Mouse (Mus musculus) liver, adult 10 weeks (tissue): ENCODE data around the gene Foxp4. TPM values are rescaled to one million over a fixed set of nuclear protein-coding genes. Genes with fewer than 3 reads are reported as not detected.

Source experiments
- polyA plus RNA-seq: library from polyadenylated mRNA; stranded (reverse); fragments of 350-450 nt; fragmentation: Illumina TruSeq; extraction: RNeasy Lipid Tissue Mini Kit (QIAGEN cat#74804); gene quantifications from one replicate; pipeline ENCODE4 v1.2.3, GENCODE M21; 2014; ENCODE audit warnings: low read depth, low replicate concordance

Gene Foxp4
- polyA plus RNA-seq, result 0.40 TPM

DNA sequence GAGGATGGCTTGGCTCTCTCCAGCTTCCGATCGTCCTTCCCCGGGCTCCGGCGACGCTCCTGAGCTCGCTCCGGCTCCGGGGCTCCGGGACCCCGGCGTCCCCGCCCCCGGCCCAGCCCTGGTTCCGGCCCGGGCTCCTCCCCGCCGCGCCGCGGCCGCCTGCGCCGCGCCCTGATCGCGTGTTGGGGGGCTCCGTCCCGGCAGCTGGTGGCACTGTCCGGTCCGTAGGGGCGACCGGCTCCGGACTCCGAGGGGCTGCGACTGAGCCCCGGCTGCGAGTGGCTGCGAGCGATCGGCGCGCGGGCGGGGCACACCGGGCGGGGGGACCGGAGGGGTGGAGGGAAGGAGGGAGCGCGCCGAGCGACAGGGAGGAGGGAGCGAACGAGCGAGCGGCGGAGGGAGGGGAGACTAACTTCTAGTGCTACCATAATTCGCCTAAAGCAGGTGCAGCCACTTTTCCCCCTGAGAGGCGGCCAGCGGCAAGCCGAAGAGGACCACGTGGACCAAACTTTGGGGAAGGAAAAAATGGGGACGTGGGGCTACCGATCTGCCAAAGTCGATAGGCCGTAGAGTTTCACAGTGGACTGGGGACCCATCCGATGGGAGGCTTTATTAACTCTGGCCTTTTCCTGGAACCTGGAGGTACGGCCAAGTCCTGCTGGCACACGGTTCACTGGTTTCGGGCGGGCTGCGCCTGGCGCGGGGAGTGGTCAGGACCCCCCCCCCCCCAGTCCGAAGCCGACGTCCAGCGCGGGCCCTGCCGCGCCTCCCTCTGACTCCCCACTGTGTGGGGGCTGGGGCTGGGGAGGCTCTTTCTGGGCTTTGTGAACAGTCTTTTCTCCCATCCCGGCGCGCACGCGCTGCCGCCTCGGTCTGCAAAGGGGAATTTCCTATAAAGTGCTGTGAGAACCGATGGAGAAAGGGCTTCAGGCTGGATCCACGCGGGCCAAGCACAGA, at the start of gene Foxp4:
Foxp4 (minus strand) TSS at position 263 of the 957 bp plus-strand sequence.

DNA sequence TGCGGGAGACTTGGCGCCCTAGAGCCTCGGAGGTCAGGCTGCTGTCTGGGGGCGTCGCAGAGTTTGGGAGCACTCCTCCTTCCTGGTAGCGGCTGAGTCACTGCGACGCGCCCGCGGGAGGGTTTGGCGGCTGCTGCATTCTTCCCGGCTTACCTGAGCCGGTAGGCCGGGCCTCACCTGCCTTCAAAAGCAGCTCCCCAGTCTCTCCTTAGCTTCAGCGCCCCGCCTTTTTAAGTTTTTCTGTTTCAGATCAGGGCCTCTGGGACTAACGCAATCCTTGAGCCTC, 90.0 kb downstream of the Foxp4 start, which contains the start of gene Mdfi:
Mdfi (minus strand) TSS at position 210 of the 286 bp plus-strand sequence.

Other genes starting within 250 kb of the Foxp4 start
- 32.8 TPM for gene Tomm6, start 236.3 kb downstream of the Foxp4 start, polyA plus RNA-seq
- 0.79 TPM for gene Frs3, start 235.6 kb downstream of the Foxp4 start, polyA plus RNA-seq
- gene Gm21981, start 230.2 kb downstream of the Foxp4 start, polyA plus RNA-seq, result not detected
- not detected for gene Prickle4, start 229.9 kb downstream of the Foxp4 start, polyA plus RNA-seq
- not detected for gene Pgc, start 197.8 kb downstream of the Foxp4 start, polyA plus RNA-seq
- 0.77 TPM for gene Tfeb, start 187.6 kb downstream of the Foxp4 start, polyA plus RNA-seq
- not detected for gene Mdfi, start 90.0 kb downstream of the Foxp4 start, polyA plus RNA-seq
- not detected for gene 1700122O11Rik, start 113.6 kb upstream of the Foxp4 start, polyA plus RNA-seq
- not detected for gene 1700067P10Rik, start 164.7 kb upstream of the Foxp4 start, polyA plus RNA-seq
- gene 9830107B12Rik, start 221.6 kb upstream of the Foxp4 start, polyA plus RNA-seq, result not detected
- 0.48 TPM for gene A530064D06Rik, start 242.6 kb upstream of the Foxp4 start, polyA plus RNA-seq